Mouse (Mus musculus): Measurements from ENCODE around the gene Gcdh. TPM values are rescaled to one million over a fixed set of nuclear protein-coding genes. Genes with fewer than 3 reads are reported as not detected.

The Gcdh gene
- polyA plus RNA-seq, 1 experiment from 2014 or later = 39.6 TPM

- Histone ChIP-seq H3K27ac (replicated peaks) (no peak overlapping the region), H3K4me1 (peaks cover 13% of the 10 kb centered on the region), H3K27me3 (ENCODE audit: low read depth, poor library complexity, severe bottlenecking) (peaks cover 3% of the 10 kb centered on the region; the same call in 1 of the 2 replicates), H3K36me3 (peaks cover 71% of the 10 kb centered on the region), H3K4me3 (no peak overlapping the region), H3K9me3 (replicated peaks) (no peaks in the 10 kb centered on the region)
- 94% methylated on average over 3 of the region's 3 CpGs for WGBS
- DNase-seq (ENCODE audit: low spot score) = no peak
Measured at GRCm38 (mm10) chr8:84888280-84888679, 5.4 kb downstream of the Gcdh start.

- Histone ChIP-seq H3K9me3 (replicated peaks) (no peaks in the 10 kb centered on the region), H3K27me3 (ENCODE audit: low read depth, poor library complexity, severe bottlenecking) (no peaks in the 10 kb centered on the region), H3K4me3 (no peak overlapping the region), H3K4me1 (no peaks in the 10 kb centered on the region), H3K27ac (replicated peaks) (no peak overlapping the region), H3K36me3 (peaks cover 48% of the 10 kb centered on the region)
- 90% methylated on average over 4 of the region's 4 CpGs for WGBS
- no peak for DNase-seq (ENCODE audit: low spot score)
Measured at GRCm38 (mm10) chr8:84884728-84885127, 9.0 kb downstream of the Gcdh start.

- no peak overlapping the region for H3K27ac ChIP-seq (replicated peaks)
- H3K4me3 ChIP-seq = no peak overlapping the region
- H3K27me3 ChIP-seq (ENCODE audit: low read depth, poor library complexity, severe bottlenecking) = peaks cover 1% of the 10 kb centered on the region; the same call in 1 of the 2 replicates
- H3K36me3 ChIP-seq = no peaks in the 10 kb centered on the region
- no peaks in the 10 kb centered on the region for H3K9me3 ChIP-seq (replicated peaks)
- H3K4me1 ChIP-seq = no peaks in the 10 kb centered on the region
- no peak for DNase-seq (ENCODE audit: low spot score)
- WGBS = 85% methylated on average over 1 of the region's 1 CpGs
Measured at GRCm38 (mm10) chr8:84878915-84879314, 14.8 kb downstream of the Gcdh start.

- no peaks in the 10 kb centered on the region for H3K9me3 ChIP-seq (replicated peaks)
- DNase-seq (ENCODE audit: low spot score) = no peak
- peaks cover 16% of the 10 kb centered on the region for H3K27me3 ChIP-seq (ENCODE audit: low read depth, poor library complexity, severe bottlenecking)
- H3K4me3 ChIP-seq = no peak overlapping the region
- 92% methylated on average over 3 of the region's 3 CpGs for WGBS
- H3K27ac ChIP-seq (replicated peaks) = no peak overlapping the region
- H3K36me3 ChIP-seq = no peaks in the 10 kb centered on the region
- H3K4me1 ChIP-seq = peaks cover 7% of the 10 kb centered on the region
Measured at GRCm38 (mm10) chr8:84877297-84878035, 16.3 kb downstream of the Gcdh start.

GRCm38 (mm10) chr8:84874339-84874738 is 19.4 kb downstream of the Gcdh start:
- no peaks in the 10 kb centered on the region for H3K9me3 ChIP-seq (replicated peaks)
- no peak for DNase-seq (ENCODE audit: low spot score)
- H3K4me3 ChIP-seq = no peak overlapping the region
- peaks cover 24% of the 10 kb centered on the region for H3K27me3 ChIP-seq (ENCODE audit: low read depth, poor library complexity, severe bottlenecking)
- peaks cover 15% of the 10 kb centered on the region for H3K4me1 ChIP-seq
- no peak overlapping the region for H3K27ac ChIP-seq (replicated peaks)
- peaks cover 13% of the 10 kb centered on the region for H3K36me3 ChIP-seq
- 93% methylated on average over 3 of the region's 3 CpGs for WGBS

- Histone ChIP-seq H3K27ac (replicated peaks) (peak overlapping the region; percentile 77; the same call in 1 of the 2 replicates), H3K9me3 (replicated peaks) (no peaks in the 10 kb centered on the region), H3K27me3 (ENCODE audit: low read depth, poor library complexity, severe bottlenecking) (peaks cover 24% of the 10 kb centered on the region), H3K4me3 (peak overlapping the region; percentile 56), H3K4me1 (peaks cover 15% of the 10 kb centered on the region), H3K36me3 (peaks cover 27% of the 10 kb centered on the region)
- no peak for DNase-seq (ENCODE audit: low spot score)
- WGBS = 65% methylated on average over 4 of the region's 4 CpGs
Measured at GRCm38 (mm10) chr8:84873016-84873415, 20.7 kb downstream of the Gcdh start.

GRCm38 (mm10) chr8:84872309-84872965 is 21.3 kb downstream of the Gcdh start:
- Histone ChIP-seq H3K27ac (replicated peaks) (peak overlapping the region; percentile 77), H3K27me3 (ENCODE audit: low read depth, poor library complexity, severe bottlenecking) (peaks cover 24% of the 10 kb centered on the region), H3K4me3 (peak overlapping the region; percentile 56), H3K4me1 (peaks cover 15% of the 10 kb centered on the region), H3K9me3 (replicated peaks) (no peaks in the 10 kb centered on the region), H3K36me3 (peaks cover 32% of the 10 kb centered on the region)
- DNase-seq (ENCODE audit: low spot score) = peak; percentile 58
- 3% methylated on average over 53 of the region's 54 CpGs for WGBS

- Histone ChIP-seq H3K4me3 (peak within 1 kb of the TSS; percentile 56), H3K4me1 (peaks cover 15% of the 10 kb centered on the region), H3K27ac (replicated peaks) (peak within 1 kb of the TSS; percentile 77), H3K9me3 (replicated peaks) (no peaks in the 10 kb centered on the region), H3K36me3 (peaks cover 40% of the 10 kb centered on the region), H3K27me3 (ENCODE audit: low read depth, poor library complexity, severe bottlenecking) (peaks cover 24% of the 10 kb centered on the region)
- DNase-seq (ENCODE audit: low spot score) = peak; percentile 76
- 15% methylated on average over 46 of the region's 46 CpGs for WGBS
Measured at GRCm38 (mm10) chr8:84871376-84872308, 22.1 kb downstream of the Gcdh start, which contains the start of gene Syce2. Gene Syce2 (plus strand): TSS chr8:84872111.

- Histone ChIP-seq H3K4me3 (peak within 1 kb of the TSS; percentile 87), H3K27ac (replicated peaks) (peak within 1 kb of the TSS; percentile 93)
- WGBS = under 1% methylated on average over 39 of the region's 39 CpGs
Measured at GRCm38 (mm10) chr8:84856864-84857441, 36.8 kb downstream of the Gcdh start, which contains the start of gene Farsa. Gene Farsa (plus strand): TSS chr8:84856989.

GRCm38 (mm10) chr8:84856434-84856833 is 37.3 kb downstream of the Gcdh start:
- peaks cover 29% of the 10 kb centered on the region for H3K36me3 ChIP-seq
- peak overlapping the region; percentile 87 for H3K4me3 ChIP-seq
- H3K4me1 ChIP-seq = peaks cover 13% of the 10 kb centered on the region
- H3K27ac ChIP-seq (replicated peaks) = peak overlapping the region; percentile 93
- no peak for DNase-seq (ENCODE audit: low spot score)
- 93% methylated on average over 3 of the region's 3 CpGs for WGBS
- no peaks in the 10 kb centered on the region for H3K9me3 ChIP-seq (replicated peaks)
- no peaks in the 10 kb centered on the region; the same call in 1 of the 2 replicates for H3K27me3 ChIP-seq (ENCODE audit: low read depth, poor library complexity, severe bottlenecking)

More at GRCm38 (mm10) chr8:84856864-84857441, 36.8 kb downstream of the Gcdh start, which contains the start of gene Farsa:
- Histone ChIP-seq H3K9me3 (replicated peaks) (no peaks in the 10 kb centered on the region), H3K36me3 (peaks cover 34% of the 10 kb centered on the region), H3K4me1 (peaks cover 13% of the 10 kb centered on the region), H3K27me3 (ENCODE audit: low read depth, poor library complexity, severe bottlenecking) (no peaks in the 10 kb centered on the region; the same call in 1 of the 2 replicates)
- peak; percentile 96 for DNase-seq (ENCODE audit: low spot score)

GRCm38 (mm10) chr8:84847684-84848435 is 45.9 kb downstream of the Gcdh start:
- Histone ChIP-seq H3K27me3 (ENCODE audit: low read depth, poor library complexity, severe bottlenecking) (no peaks in the 10 kb centered on the region), H3K9me3 (replicated peaks) (no peaks in the 10 kb centered on the region), H3K36me3 (peaks cover 31% of the 10 kb centered on the region), H3K4me3 (peak overlapping the region; percentile 94), H3K27ac (replicated peaks) (peak overlapping the region; percentile 96), H3K4me1 (peaks cover 38% of the 10 kb centered on the region)
- whole genome bisulfite sequencing = 61% methylated on average over 6 of the region's 6 CpGs
- no peak for DNase-seq (ENCODE audit: low spot score)

Data from midbrain, embryonic 10.5 days (tissue).